Mouse (Mus musculus): ENCODE measurements around the gene Pidd1.

Pidd1 gene

GRCm38 (mm10) chr7:141443828-141444237, at the start of gene Pidd1:
Pidd1 (minus strand) TSS chr7:141444025.
- peak; percentile 76 for DNase-seq (ENCODE audit: low spot score)

GRCm38 (mm10) chr7:141492738-141493137, 48.9 kb upstream of the Pidd1 start:
- no peak for DNase-seq (ENCODE audit: low spot score)

- DNase-seq (ENCODE audit: low spot score): no peak
These were observed 47.3 kb upstream of the Pidd1 start for GRCm38 (mm10) chr7:141491151-141491550.

- DNase-seq (ENCODE audit: low spot score): no peak
These were observed 43.3 kb upstream of the Pidd1 start for GRCm38 (mm10) chr7:141487141-141487540.

GRCm38 (mm10) chr7:141486239-141486638, 42.4 kb upstream of the Pidd1 start:
- no peak for DNase-seq (ENCODE audit: low spot score)

- no peak for DNase-seq (ENCODE audit: low spot score)
These were observed 41.8 kb upstream of the Pidd1 start for GRCm38 (mm10) chr7:141485606-141486005.

GRCm38 (mm10) chr7:141485186-141485585, 41.4 kb upstream of the Pidd1 start:
- no peak for DNase-seq (ENCODE audit: low spot score)

GRCm38 (mm10) chr7:141484186-141485120, 40.6 kb upstream of the Pidd1 start:
- no peak for DNase-seq (ENCODE audit: low spot score)

- no peak for DNase-seq (ENCODE audit: low spot score)
These were observed 39.4 kb upstream of the Pidd1 start for GRCm38 (mm10) chr7:141483114-141483653.

GRCm38 (mm10) chr7:141482531-141483024, 38.8 kb upstream of the Pidd1 start:
- DNase-seq (ENCODE audit: low spot score): no peak

GRCm38 (mm10) chr7:141481498-141482401, 37.9 kb upstream of the Pidd1 start:
- peak; percentile 55 for DNase-seq (ENCODE audit: low spot score)

GRCm38 (mm10) chr7:141480842-141481497, 37.1 kb upstream of the Pidd1 start:
- peak; percentile 53 for DNase-seq (ENCODE audit: low spot score)

- peak; percentile 36 for DNase-seq (ENCODE audit: low spot score)
These were observed 34.5 kb upstream of the Pidd1 start for GRCm38 (mm10) chr7:141478270-141478748.

GRCm38 (mm10) chr7:141477578-141478269, 33.9 kb upstream of the Pidd1 start:
- DNase-seq (ENCODE audit: low spot score): peak; percentile 21

GRCm38 (mm10) chr7:141476981-141477370, 33.2 kb upstream of the Pidd1 start:
- no peak for DNase-seq (ENCODE audit: low spot score)

- peak; percentile 82 for DNase-seq (ENCODE audit: low spot score)
These were observed 32.6 kb upstream of the Pidd1 start for GRCm38 (mm10) chr7:141476226-141476980.

- peak; percentile 21 for DNase-seq (ENCODE audit: low spot score)
These were observed 32.0 kb upstream of the Pidd1 start for GRCm38 (mm10) chr7:141475805-141476158.

- peak; percentile 85 for DNase-seq (ENCODE audit: low spot score)
These were observed 31.4 kb upstream of the Pidd1 start, which contains the start of the genes Polr2l and Tspan4 for GRCm38 (mm10) chr7:141475011-141475804. Polr2l (minus strand) TSS chr7:141475132. Tspan4 (plus strand) TSS chr7:141475240.

- DNase-seq (ENCODE audit: low spot score): no peak
These were observed 30.3 kb upstream of the Pidd1 start for GRCm38 (mm10) chr7:141474160-141474559.
